Mouse (Mus musculus) cortical plate, adult 2 months (tissue): ENCODE results near the gene Pip4k2a.

ENCODE experiments used
- CTCF ChIP-seq: fragments of 200-500 bp; IDR thresholded peaks from 2 replicates; pipeline ENCODE4 v1.5.1; 2011; ENCODE audit warnings: mild to moderate bottlenecking, control low read depth, low read length; ENCODE audit not compliant: insufficient read depth; ENCODE audit errors: extremely low read depth
- POLR2A ChIP-seq: fragments of 200-500 bp; IDR thresholded peaks from 2 replicates; pipeline ENCODE4 v1.6.1; 2011; ENCODE audit warnings: mild to moderate bottlenecking, low read length, control low read depth; ENCODE audit not compliant: insufficient read depth; ENCODE audit errors: extremely low read depth

DNA sequence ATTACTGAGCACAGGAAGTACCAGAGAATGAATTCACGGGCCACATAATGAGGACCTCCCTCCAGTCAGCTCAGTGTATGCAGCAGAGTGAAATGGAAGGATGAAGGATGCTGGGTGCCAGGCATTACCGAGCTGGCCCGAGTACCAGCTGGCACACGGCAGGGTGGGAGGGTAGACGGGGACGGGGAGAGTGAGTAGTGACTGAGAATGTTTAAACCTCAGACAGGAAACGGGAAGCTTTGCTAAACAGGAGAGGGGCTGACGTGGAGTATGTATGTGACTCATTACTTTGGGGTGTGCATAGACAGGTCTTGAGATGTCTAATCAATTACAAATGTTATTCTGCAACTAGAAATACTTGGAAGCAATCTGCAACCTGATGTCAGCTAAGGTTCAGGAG is 69.7 kb downstream of the Pip4k2a start:
- TF ChIP-seq POLR2A (no peak), CTCF (no peak)
